Mouse (Mus musculus): ENCODE data around the gene Pcnx2. TPM values are rescaled to one million over a fixed set of nuclear protein-coding genes. Genes with fewer than 3 reads are reported as not detected.

The Pcnx2 gene
- polyA plus RNA-seq, 1 experiment, result 0.45 TPM

DNA sequence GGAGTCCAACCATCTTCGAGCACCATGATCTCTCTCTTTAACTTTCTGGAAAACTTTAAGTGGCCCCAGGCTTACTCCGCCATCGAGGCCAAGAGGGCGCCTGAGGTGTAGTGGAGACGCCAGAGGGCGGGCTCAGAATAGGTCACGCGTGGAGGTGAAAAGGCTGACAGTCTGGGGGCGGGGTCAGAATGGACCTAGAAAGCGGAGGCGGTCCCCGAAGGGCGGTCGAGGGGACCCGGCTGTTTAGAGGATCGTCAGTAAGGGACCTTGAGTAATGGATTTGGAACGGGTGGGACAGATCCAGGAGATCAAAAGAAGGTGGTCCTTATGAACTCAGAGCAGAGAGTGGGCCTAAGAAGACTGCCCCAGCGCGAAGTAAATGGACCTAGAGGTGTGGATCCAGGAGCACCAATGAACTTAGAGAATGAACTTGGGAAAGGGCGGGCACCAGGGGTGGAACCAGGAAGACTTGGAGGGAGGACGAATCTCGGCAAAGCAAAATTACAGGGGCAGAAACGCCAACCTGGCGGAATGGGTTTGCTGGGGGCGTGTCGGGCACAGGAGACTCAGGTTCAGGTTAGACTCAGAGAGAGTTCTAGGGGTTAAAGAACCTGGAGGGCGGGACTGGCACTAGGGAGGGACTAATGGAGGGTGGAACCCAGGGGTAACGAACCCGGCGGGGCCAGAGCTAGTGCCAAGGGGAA is 11.7 kb upstream of the Pcnx2 start:
- Histone ChIP-seq H3K27ac (ENCODE audit: insufficient read depth, low read length) (no peak overlapping the region), H3K9ac (ENCODE audit: low read depth, poor library complexity, severe bottlenecking) (peak overlapping the region; percentile 44)
- no peak for TF ChIP-seq POLR2A (IDR thresholded peaks at IDR 0.05; ENCODE audit: insufficient read depth, low read length)
- no peak for TF ChIP-seq CTCF (IDR thresholded peaks at IDR 0.05; ENCODE audit: low read depth, low read length)
- no peak for TF ChIP-seq EP300 (IDR thresholded peaks at IDR 0.05; ENCODE audit: insufficient read depth, low read depth, low read length)

GRCm38 (mm10) chr8:125907311-125907710 is 9.2 kb upstream of the Pcnx2 start:
- H3K4me1 ChIP-seq (ENCODE audit: control insufficient read depth, insufficient read depth, low read length), result no peaks in the 10 kb centered on the region
- TF ChIP-seq CTCF (IDR thresholded peaks at IDR 0.05; ENCODE audit: low read depth, low read length) (peak; percentile 44), POLR2A (IDR thresholded peaks at IDR 0.05; ENCODE audit: insufficient read depth, low read length) (no peak), EP300 (IDR thresholded peaks at IDR 0.05; ENCODE audit: insufficient read depth, low read depth, low read length) (no peak)
- no peak overlapping the region for H3K9ac ChIP-seq (ENCODE audit: low read depth, poor library complexity, severe bottlenecking)
- H3K27me3 ChIP-seq (ENCODE audit: control insufficient read depth, insufficient read depth, low read length, poor library complexity, severe bottlenecking), result peaks cover 18% of the 10 kb centered on the region
- H3K4me3 ChIP-seq (ENCODE audit: low read depth, low read length), result no peak overlapping the region
- H3K36me3 ChIP-seq (ENCODE audit: control insufficient read depth, insufficient read depth, low read length, poor library complexity, severe bottlenecking), result no peaks in the 10 kb centered on the region
- no peaks in the 10 kb centered on the region; the same call in 1 of the 2 replicates for H3K9me3 ChIP-seq (replicated peaks; ENCODE audit: control insufficient read depth, insufficient read depth, low read length, poor library complexity, severe bottlenecking)
- H3K27ac ChIP-seq (ENCODE audit: insufficient read depth, low read length), result no peak overlapping the region

More for the DNA sequence above, 11.7 kb upstream of the Pcnx2 start:
- Histone ChIP-seq H3K27me3 (ENCODE audit: control insufficient read depth, insufficient read depth, low read length, poor library complexity, severe bottlenecking) (peaks cover 18% of the 10 kb centered on the region), H3K36me3 (ENCODE audit: control insufficient read depth, insufficient read depth, low read length, poor library complexity, severe bottlenecking) (no peaks in the 10 kb centered on the region), H3K4me3 (ENCODE audit: low read depth, low read length) (peak overlapping the region; percentile 65), H3K9me3 (replicated peaks; ENCODE audit: control insufficient read depth, insufficient read depth, low read length, poor library complexity, severe bottlenecking) (no peaks in the 10 kb centered on the region; the same call in 1 of the 2 replicates), H3K4me1 (ENCODE audit: control insufficient read depth, insufficient read depth, low read length) (no peaks in the 10 kb centered on the region)

- H3K4me3 ChIP-seq (ENCODE audit: low read depth, low read length), result no peak overlapping the region
- no peak for TF ChIP-seq CTCF (IDR thresholded peaks at IDR 0.05; ENCODE audit: low read depth, low read length)
- no peak for TF ChIP-seq POLR2A (IDR thresholded peaks at IDR 0.05; ENCODE audit: insufficient read depth, low read length)
- TF ChIP-seq EP300 (IDR thresholded peaks at IDR 0.05; ENCODE audit: insufficient read depth, low read depth, low read length), result no peak
- no peak overlapping the region for H3K9ac ChIP-seq (ENCODE audit: low read depth, poor library complexity, severe bottlenecking)
- H3K36me3 ChIP-seq (ENCODE audit: control insufficient read depth, insufficient read depth, low read length, poor library complexity, severe bottlenecking), result no peaks in the 10 kb centered on the region
- no peaks in the 10 kb centered on the region for H3K4me1 ChIP-seq (ENCODE audit: control insufficient read depth, insufficient read depth, low read length)
- H3K27me3 ChIP-seq (ENCODE audit: control insufficient read depth, insufficient read depth, low read length, poor library complexity, severe bottlenecking), result peaks cover 8% of the 10 kb centered on the region
- H3K27ac ChIP-seq (ENCODE audit: insufficient read depth, low read length), result no peak overlapping the region
- H3K9me3 ChIP-seq (replicated peaks; ENCODE audit: control insufficient read depth, insufficient read depth, low read length, poor library complexity, severe bottlenecking), result no peaks in the 10 kb centered on the region; the same call in 1 of the 2 replicates
Measured at GRCm38 (mm10) chr8:125905341-125905740, 7.2 kb upstream of the Pcnx2 start.

GRCm38 (mm10) chr8:125902521-125902920 is 4.4 kb upstream of the Pcnx2 start:
- Histone ChIP-seq H3K27me3 (ENCODE audit: control insufficient read depth, insufficient read depth, low read length, poor library complexity, severe bottlenecking) (no peaks in the 10 kb centered on the region), H3K4me1 (ENCODE audit: control insufficient read depth, insufficient read depth, low read length) (peaks cover 2% of the 10 kb centered on the region), H3K27ac (ENCODE audit: insufficient read depth, low read length) (no peak overlapping the region), H3K36me3 (ENCODE audit: control insufficient read depth, insufficient read depth, low read length, poor library complexity, severe bottlenecking) (no peaks in the 10 kb centered on the region), H3K4me3 (ENCODE audit: low read depth, low read length) (no peak overlapping the region), H3K9ac (ENCODE audit: low read depth, poor library complexity, severe bottlenecking) (no peak overlapping the region), H3K9me3 (replicated peaks; ENCODE audit: control insufficient read depth, insufficient read depth, low read length, poor library complexity, severe bottlenecking) (no peaks in the 10 kb centered on the region; the same call in 1 of the 2 replicates)
- TF ChIP-seq EP300 (IDR thresholded peaks at IDR 0.05; ENCODE audit: insufficient read depth, low read depth, low read length), result no peak
- no peak for TF ChIP-seq POLR2A (IDR thresholded peaks at IDR 0.05; ENCODE audit: insufficient read depth, low read length)
- TF ChIP-seq CTCF (IDR thresholded peaks at IDR 0.05; ENCODE audit: low read depth, low read length), result no peak

- no peaks in the 10 kb centered on the region for H3K36me3 ChIP-seq (ENCODE audit: control insufficient read depth, insufficient read depth, low read length, poor library complexity, severe bottlenecking)
- peaks cover 2% of the 10 kb centered on the region for H3K4me1 ChIP-seq (ENCODE audit: control insufficient read depth, insufficient read depth, low read length)
- 0 out of 2 replicates have a peak, but pooled peaks cover 1% of the 10 kb centered on the region for H3K27me3 ChIP-seq (ENCODE audit: control insufficient read depth, insufficient read depth, low read length, poor library complexity, severe bottlenecking)
- no peaks in the 10 kb centered on the region for H3K9me3 ChIP-seq (replicated peaks; ENCODE audit: control insufficient read depth, insufficient read depth, low read length, poor library complexity, severe bottlenecking)
- H3K9ac ChIP-seq (ENCODE audit: low read depth, poor library complexity, severe bottlenecking), result no peak overlapping the region
- TF ChIP-seq CTCF (IDR thresholded peaks at IDR 0.05; ENCODE audit: low read depth, low read length) (no peak), EP300 (IDR thresholded peaks at IDR 0.05; ENCODE audit: insufficient read depth, low read depth, low read length) (no peak), POLR2A (IDR thresholded peaks at IDR 0.05; ENCODE audit: insufficient read depth, low read length) (no peak)
- no peak overlapping the region for H3K4me3 ChIP-seq (ENCODE audit: low read depth, low read length)
- no peak overlapping the region for H3K27ac ChIP-seq (ENCODE audit: insufficient read depth, low read length)
Measured at GRCm38 (mm10) chr8:125901167-125901566, 3.0 kb upstream of the Pcnx2 start.

- TF ChIP-seq POLR2A (IDR thresholded peaks at IDR 0.05; ENCODE audit: insufficient read depth, low read length) (no peak), CTCF (IDR thresholded peaks at IDR 0.05; ENCODE audit: low read depth, low read length) (peak; percentile 42)
- no peak overlapping the region for H3K9ac ChIP-seq (ENCODE audit: low read depth, poor library complexity, severe bottlenecking)
Measured at GRCm38 (mm10) chr8:125898899-125899298, 782 bp upstream of the Pcnx2 start.

More at GRCm38 (mm10) chr8:125898899-125899298, 782 bp upstream of the Pcnx2 start:
- Histone ChIP-seq H3K4me1 (ENCODE audit: control insufficient read depth, insufficient read depth, low read length) (peaks cover 2% of the 10 kb centered on the region), H3K27ac (ENCODE audit: insufficient read depth, low read length) (no peak overlapping the region), H3K27me3 (ENCODE audit: control insufficient read depth, insufficient read depth, low read length, poor library complexity, severe bottlenecking) (0 out of 2 replicates have a peak, but pooled peaks cover 1% of the 10 kb centered on the region), H3K4me3 (ENCODE audit: low read depth, low read length) (no peak overlapping the region), H3K36me3 (ENCODE audit: control insufficient read depth, insufficient read depth, low read length, poor library complexity, severe bottlenecking) (no peaks in the 10 kb centered on the region), H3K9me3 (replicated peaks; ENCODE audit: control insufficient read depth, insufficient read depth, low read length, poor library complexity, severe bottlenecking) (no peaks in the 10 kb centered on the region)

All from ES-Bruce4 (cell line).